Mouse (Mus musculus): ENCODE results near the gene Cers5.

Gene Cers5

GRCm38 (mm10) chr15:99725341-99726155, 47.1 kb downstream of the Cers5 start, which contains the start of gene Cox14:
Gene Cox14, plus strand, starts transcription at chr15:99725618.
- DNase-seq (ENCODE audit: low spot score): peak; percentile 90

DNA sequence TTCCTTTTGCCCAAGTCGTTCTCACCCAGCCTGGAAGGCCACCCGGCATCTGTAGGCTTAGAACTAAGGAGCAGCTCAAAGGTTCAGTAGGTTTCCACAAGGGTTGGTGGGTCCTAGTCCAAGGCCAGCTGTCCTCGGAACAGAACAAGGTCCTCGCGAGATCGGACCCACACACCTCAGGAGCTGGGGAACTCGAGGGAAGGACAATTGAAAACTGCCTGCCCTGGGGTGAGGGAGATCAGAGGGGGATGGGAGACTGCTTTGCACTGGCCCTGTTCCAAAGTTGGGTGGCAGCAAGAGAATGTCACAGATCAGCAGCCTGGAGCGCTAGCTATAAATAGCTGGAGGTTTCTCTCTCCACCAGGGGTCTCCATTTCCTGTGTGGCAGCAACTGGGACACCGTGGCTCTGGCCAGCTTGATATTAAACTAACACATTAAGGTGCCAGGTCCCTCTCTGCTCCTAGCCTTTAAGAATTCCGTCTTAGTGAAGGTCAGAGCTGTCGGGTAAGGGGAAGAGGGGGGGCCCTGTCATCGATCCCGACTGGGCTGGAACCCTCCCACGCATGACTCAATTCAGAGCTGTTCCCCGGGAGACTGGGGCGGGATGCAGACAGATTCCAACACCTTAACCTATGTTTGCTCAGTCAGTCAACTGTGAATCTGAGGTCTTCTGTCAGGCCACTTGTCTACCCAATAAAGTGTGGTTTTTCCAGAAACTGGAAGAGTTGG, 48.2 kb downstream of the Cers5 start:
- no peak for DNase-seq (ENCODE audit: low spot score)

- no peak for DNase-seq (ENCODE audit: low spot score)
Measured at GRCm38 (mm10) chr15:99723515-99724291, 49.0 kb downstream of the Cers5 start.

- DNase-seq (ENCODE audit: low spot score): no peak
Measured at GRCm38 (mm10) chr15:99723120-99723514, 49.6 kb downstream of the Cers5 start.

DNA sequence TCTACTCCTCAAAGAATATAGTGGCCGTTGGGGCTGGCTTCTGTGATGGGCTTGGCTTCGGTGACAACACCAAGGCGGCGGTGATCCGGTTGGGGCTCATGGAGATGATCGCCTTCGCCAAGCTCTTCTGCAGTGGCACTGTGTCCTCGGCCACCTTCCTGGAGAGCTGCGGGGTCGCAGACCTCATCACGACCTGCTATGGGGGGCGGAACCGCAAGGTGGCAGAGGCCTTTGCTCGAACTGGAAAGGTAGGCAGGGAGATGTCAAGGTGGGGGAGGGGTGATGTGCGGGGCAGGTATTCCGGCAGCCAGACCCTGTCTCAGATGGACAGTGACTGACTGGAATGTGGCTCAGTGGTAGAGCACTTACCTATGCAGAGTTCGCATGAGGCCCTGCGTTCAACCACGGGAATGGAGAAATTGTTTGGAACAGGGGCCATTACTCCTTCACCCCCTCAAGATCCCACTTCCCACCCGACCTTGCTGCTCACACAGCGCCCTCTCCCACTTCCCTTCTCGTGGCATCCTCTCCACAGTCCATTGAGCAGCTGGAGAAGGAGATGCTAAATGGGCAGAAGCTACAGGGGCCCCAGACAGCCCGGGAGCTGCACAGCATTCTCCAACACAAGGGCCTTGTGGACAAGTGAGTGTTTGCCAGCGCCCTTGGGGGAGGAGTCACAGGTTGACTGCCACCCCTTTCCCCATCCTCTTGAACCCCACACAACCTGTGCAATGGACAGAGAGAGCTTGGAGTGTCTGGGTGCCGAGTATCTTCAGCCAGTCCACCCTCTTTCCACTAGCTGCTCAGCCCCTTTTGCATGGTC, 50.6 kb downstream of the Cers5 start:
- no peak for DNase-seq (ENCODE audit: low spot score)

DNA sequence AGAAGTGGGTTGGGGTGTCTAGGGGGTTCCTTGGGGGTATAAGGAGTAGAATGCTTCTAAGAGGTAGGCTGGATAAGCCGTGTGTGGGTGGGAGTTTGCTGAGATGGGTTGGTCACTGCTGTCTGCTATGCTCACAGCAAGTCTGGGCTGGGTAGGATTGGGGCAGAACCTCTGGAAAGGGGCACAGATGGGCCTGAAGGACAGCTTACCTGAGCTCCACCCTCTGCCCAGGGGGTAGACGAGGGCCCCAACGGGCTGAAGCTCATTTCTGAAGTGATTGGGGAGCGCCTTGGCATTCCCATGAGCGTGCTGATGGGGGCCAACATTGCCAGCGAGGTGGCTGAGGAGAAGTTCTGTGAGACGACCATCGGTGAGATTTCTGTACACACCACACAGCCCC, 52.8 kb downstream of the Cers5 start:
- no peak for DNase-seq (ENCODE audit: low spot score)

- no peak for DNase-seq (ENCODE audit: low spot score)
Measured at GRCm38 (mm10) chr15:99718461-99719021, 54.1 kb downstream of the Cers5 start.

- no peak for DNase-seq (ENCODE audit: low spot score)
Measured at GRCm38 (mm10) chr15:99717386-99718334, 55.0 kb downstream of the Cers5 start, which contains the start of gene Gpd1. Gene Gpd1, plus strand, starts transcription at chr15:99717515.

GRCm38 (mm10) chr15:99716814-99717213, 55.9 kb downstream of the Cers5 start:
- DNase-seq (ENCODE audit: low spot score): no peak

- DNase-seq (ENCODE audit: low spot score): no peak
Measured at GRCm38 (mm10) chr15:99715982-99716746, 56.5 kb downstream of the Cers5 start.

- peak; percentile 69 for DNase-seq (ENCODE audit: low spot score)
Measured at GRCm38 (mm10) chr15:99715361-99715865, 57.3 kb downstream of the Cers5 start.

DNA sequence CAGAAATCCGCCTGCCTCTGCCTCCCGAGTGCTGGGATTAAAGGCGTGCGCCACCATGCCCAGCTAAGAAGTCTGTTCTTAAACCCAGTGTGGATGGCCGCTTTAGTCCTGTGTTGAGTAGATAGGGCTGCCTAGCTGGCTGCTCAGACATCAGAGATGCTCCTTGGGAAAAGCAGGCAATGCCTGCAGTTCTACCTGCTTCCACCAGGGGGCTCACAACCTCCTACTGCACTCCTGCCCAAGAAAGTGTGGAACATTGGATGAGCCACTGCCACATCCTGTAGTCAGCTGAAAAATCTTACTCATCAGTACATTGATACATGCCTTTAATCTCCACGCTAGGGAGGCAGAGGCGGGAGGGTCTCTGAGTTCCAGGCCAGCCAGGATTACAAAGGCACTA, 57.8 kb downstream of the Cers5 start:
- DNase-seq (ENCODE audit: low spot score): peak; percentile 59

DNA sequence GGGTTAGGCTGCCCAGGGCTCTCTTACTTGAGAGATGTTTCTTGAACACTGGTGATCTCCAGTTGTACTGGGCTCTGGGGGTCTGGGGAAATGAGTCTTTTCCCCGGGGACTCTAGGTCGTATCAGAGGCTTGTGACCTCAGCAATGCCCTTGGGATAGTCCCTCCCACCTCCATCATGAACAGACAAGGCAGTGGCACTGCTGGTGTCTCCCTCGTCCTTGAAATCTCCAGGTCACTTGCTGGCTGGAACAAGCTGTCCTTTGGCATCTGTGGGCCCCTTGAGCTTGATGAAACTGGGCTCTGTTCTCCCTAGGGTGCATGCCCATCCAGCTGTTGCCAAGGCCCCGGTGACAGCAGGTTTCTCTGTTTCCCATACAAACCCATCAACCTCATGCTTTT, 58.5 kb downstream of the Cers5 start:
- DNase-seq (ENCODE audit: low spot score): no peak

DNA sequence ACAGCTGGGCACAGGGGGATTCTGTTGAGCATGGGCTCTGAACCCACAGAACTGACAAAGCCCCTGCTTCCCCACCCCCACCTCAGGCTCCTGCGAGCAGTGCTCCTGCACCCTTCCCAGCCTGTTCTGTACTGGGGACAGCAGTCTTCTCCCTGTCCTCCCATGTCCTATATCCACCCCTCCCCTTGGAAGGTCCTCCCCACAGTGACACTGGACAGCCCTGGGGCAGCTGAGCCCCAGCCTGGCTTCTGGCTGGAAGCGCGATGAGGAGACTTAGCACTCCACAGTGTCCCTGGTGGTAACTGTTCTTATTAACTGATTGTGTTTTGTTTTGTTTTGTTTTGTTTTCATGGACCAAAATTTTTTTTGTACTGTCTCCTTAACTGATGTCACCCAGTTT, 59.1 kb downstream of the Cers5 start:
- no peak for DNase-seq (ENCODE audit: low spot score)

DNA sequence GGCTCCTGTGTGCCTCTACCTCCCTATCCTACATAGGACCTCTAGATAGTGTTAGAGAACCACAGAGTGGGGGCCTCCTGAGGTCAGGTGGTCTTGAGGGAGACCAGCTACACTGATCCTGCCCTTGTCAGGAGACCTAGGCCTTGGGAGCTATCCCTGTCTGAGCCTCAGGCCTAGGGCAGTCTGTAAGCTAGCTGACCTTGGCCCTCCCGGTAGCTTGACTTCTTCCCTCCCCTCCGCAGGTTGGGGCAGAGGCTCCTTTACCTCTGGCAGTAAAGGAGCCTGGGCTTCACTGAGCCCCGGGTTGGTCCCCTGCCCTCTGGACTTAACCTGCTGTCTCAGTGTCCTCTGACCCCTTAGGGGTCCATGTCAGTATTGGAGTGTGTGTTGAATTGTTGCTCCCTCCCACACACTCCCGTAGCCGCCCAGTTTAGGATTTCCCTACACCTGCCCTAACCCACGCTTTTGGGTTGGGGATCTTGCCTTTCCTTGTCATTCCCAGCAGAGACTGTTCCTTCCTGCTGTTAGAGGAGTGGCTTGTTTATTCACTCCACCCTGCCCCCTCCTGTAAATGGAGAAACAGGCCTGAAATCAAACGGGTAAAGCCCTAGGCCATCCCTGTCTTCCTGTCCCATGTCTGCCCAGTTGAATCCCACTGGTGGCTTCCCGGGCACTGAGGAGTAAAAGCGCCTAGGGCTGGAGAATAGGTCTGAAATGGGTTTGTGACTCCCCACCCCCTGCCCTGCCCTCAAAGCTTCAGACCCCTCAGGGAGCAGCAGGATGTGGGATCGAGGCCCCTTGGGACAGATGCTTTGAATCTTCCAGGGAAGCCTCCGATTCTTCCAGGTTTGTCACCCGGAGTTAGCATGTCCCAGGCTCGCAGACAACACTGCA, 59.8 kb downstream of the Cers5 start:
- no peak for DNase-seq (ENCODE audit: low spot score)

- no peak for DNase-seq (ENCODE audit: low spot score)
Measured at GRCm38 (mm10) chr15:99711491-99711890, 61.2 kb downstream of the Cers5 start.

DNA sequence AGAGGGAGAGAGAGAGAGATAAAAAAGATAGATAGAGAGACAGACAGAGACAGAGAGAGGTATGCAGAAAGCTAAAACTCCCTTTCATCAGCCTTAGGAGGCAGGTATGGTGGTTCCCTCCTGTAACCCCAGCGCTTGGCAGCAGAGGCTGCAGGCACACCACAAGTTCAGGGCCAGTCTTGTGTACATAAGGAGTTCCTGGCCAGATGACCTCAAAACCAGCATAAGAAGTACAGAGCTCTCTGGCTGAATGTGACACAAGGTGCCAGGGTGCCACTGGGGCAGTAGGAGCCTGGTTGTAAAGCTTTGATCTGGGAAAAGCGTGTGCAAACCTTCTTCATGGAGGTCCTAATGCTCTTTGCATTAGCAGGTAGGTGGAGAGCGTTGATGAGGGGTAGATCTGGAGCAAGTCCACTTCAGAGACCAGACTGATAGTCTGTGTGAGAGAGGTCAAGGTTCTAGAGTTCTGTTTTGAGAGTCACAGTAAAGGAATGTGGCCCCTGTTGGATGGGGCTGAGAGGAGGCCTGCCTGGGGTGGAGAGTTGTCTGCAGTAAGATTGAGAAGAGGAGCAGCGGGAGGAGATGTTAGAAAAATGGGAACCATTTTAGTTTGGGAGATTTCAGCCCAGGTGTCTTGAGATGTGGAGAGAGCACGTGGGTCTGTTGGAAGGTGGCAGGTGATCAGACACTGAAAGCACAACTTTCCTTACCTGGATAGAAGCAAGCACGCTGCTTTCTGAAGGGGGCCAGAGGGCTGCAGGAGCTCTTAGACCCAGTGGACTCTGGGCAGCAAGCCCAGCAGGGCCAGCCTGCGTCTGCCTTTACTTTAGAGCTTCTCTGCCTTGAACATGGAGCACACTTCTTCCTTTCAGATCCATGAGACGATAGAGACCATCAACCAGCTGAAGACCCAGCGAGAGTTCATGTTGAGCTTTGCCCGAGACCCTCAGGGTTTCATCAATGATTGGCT, 62.2 kb downstream of the Cers5 start:
- no peak for DNase-seq (ENCODE audit: low spot score)
